Mouse (Mus musculus) spleen, postnatal 0 days (tissue): ENCODE data around the gene Ciart. TPM values are rescaled to one million over a fixed set of nuclear protein-coding genes. Genes with fewer than 3 reads are reported as not detected.

Experiments
- polyA plus RNA-seq: library from polyadenylated mRNA; unstranded; fragments of >200 nt; fragmentation: Nextera tagmentation; extraction: Ambion mirVana; gene quantifications from 2 replicates; pipeline ENCODE4 v1.2.1, GENCODE M21; 2015

Gene Ciart
- polyA plus RNA-seq: 0.75 and 1.0 TPM in 2 replicates

GRCm38 (mm10) chr3:95881979-95882815 is at the start of gene Ciart:
Gene Ciart (minus strand): TSS chr3:95882251.

GRCm38 (mm10) chr3:95928658-95929503 is 46.8 kb upstream of the Ciart start, which contains the start of gene Anp32e:
Gene Anp32e (plus strand): TSS chr3:95929246.

GRCm38 (mm10) chr3:95904568-95904967 is 22.5 kb upstream of the Ciart start, which contains the start of gene Car14:
Gene Car14 (minus strand): TSS chr3:95904691.

GRCm38 (mm10) chr3:95893606-95894316 is 11.7 kb upstream of the Ciart start, which contains the start of gene Aph1a:
Gene Aph1a (plus strand): TSS chr3:95893969.

GRCm38 (mm10) chr3:95891211-95892065 is 9.4 kb upstream of the Ciart start, which contains the start of gene BC028528:
Gene BC028528 (minus strand): TSS chr3:95892005.

GRCm38 (mm10) chr3:95871392-95871867 is 10.6 kb downstream of the Ciart start, which contains the start of gene Mrps21:
Gene Mrps21 (minus strand): TSS chr3:95871519.

GRCm38 (mm10) chr3:95855502-95856089 is 26.5 kb downstream of the Ciart start, which contains the start of gene Prpf3:
Gene Prpf3 (minus strand): TSS chr3:95855885.

Other genes starting within 250 kb of the Ciart start
- 55.0 and 55.3 TPM in 2 replicates for gene Mcl1, start 223.5 kb downstream of the Ciart start, polyA plus RNA-seq
- gene Adamtsl4, start 194.3 kb downstream of the Ciart start, polyA plus RNA-seq: 1.9 and 3.0 TPM in 2 replicates
- 26.6 and 30.1 TPM in 2 replicates for gene Ecm1, start 142.7 kb downstream of the Ciart start, polyA plus RNA-seq
- 30.3 and 33.5 TPM in 2 replicates for gene Tars2, start 122.0 kb downstream of the Ciart start, polyA plus RNA-seq
- 13.3 and 13.6 TPM in 2 replicates for gene Rprd2, start 63.4 kb downstream of the Ciart start, polyA plus RNA-seq
- gene Prpf3, start 26.4 kb downstream of the Ciart start, polyA plus RNA-seq: 25.4 and 27.7 TPM in 2 replicates
- gene Mrps21, start 10.7 kb downstream of the Ciart start, polyA plus RNA-seq: 226 and 236 TPM in 2 replicates
- 18.9 and 21.4 TPM in 2 replicates for gene BC028528, start 9.8 kb upstream of the Ciart start, polyA plus RNA-seq
- 18.8 and 19.8 TPM in 2 replicates for gene Aph1a, start 11.7 kb upstream of the Ciart start, polyA plus RNA-seq
- 0.22 and 0.42 TPM in 2 replicates for gene Car14, start 22.4 kb upstream of the Ciart start, polyA plus RNA-seq
- 238 and 265 TPM in 2 replicates for gene Anp32e, start 47.0 kb upstream of the Ciart start, polyA plus RNA-seq
- 16.2 and 21.1 TPM in 2 replicates for gene Plekho1, start 113.8 kb upstream of the Ciart start, polyA plus RNA-seq
- gene Vps45, start 176.2 kb upstream of the Ciart start, polyA plus RNA-seq: 23.9 and 26.4 TPM in 2 replicates
- 11.7 and 13.6 TPM in 2 replicates for gene Otud7b, start 222.3 kb upstream of the Ciart start, polyA plus RNA-seq